Mouse (Mus musculus) limb, embryonic 15.5 days (tissue): ENCODE results near the gene Rbfox1. TPM values are rescaled to one million over a fixed set of nuclear protein-coding genes. Genes with fewer than 3 reads are reported as not detected.
A peak's percentile ranks its signal among the peaks of the same experiment; 100 is the strongest.

Experiments
- ATAC-seq: fragments of 200-750 bp; cut with Nextera tagmentation; 2 replicates; pipeline ENCODE4 v1.8.0; 2017; ENCODE audit warnings: low read depth, moderate TSS enrichment; ENCODE audit not compliant: insufficient number of reproducible peaks, low FRiP score, low TSS enrichment
- H3K27ac ChIP-seq: fragments of 300-500 bp; sonication (generic); 2 replicates; pipeline ENCODE4 v1.5.1; 2015; ENCODE audit warnings: moderate library complexity, mild to moderate bottlenecking, inconsistent platforms
- H3K27me3 ChIP-seq: fragments of 300-500 bp; sonication (generic); 2 replicates; pipeline ENCODE4 v1.6.1; 2015; ENCODE audit warnings: inconsistent platforms
- H3K36me3 ChIP-seq: fragments of 300-500 bp; sonication (generic); 2 replicates; pipeline ENCODE4 v1.6.1; 2015; ENCODE audit warnings: inconsistent platforms
- H3K4me1 ChIP-seq: fragments of 300-500 bp; sonication (generic); 2 replicates; pipeline ENCODE4 v1.6.1; 2015; ENCODE audit warnings: inconsistent platforms
- H3K4me2 ChIP-seq: fragments of 300-500 bp; sonication (generic); 2 replicates; pipeline ENCODE4 v1.6.1; 2015; ENCODE audit warnings: mild to moderate bottlenecking, inconsistent platforms
- H3K4me3 ChIP-seq: fragments of 300-500 bp; sonication (generic); 2 replicates; pipeline ENCODE4 v1.5.1; 2015; ENCODE audit warnings: mild to moderate bottlenecking, inconsistent platforms
- H3K9ac ChIP-seq: fragments of 300-500 bp; sonication (generic); 2 replicates; pipeline ENCODE4 v1.6.1; 2015; ENCODE audit warnings: inconsistent platforms
- H3K9me3 ChIP-seq: fragments of 300-500 bp; sonication (generic); 2 replicates; pipeline ENCODE4 v1.6.1; 2016; ENCODE audit warnings: inconsistent platforms
- WGBS: fragments of 180-500 bp; shearing (Covaris S2); methylation state at CpG from one replicate; pipeline ENCODE4 v1.1.7; 2015; 5-methylcytosine and 5-hydroxymethylcytosine counted together
- polyA plus RNA-seq: library from polyadenylated mRNA; unstranded; fragments of >200 nt; fragmentation: Nextera tagmentation; extraction: Ambion mirVana; gene quantifications from 2 replicates; pipeline ENCODE4 v1.2.1, GENCODE M21; 2015

Gene Rbfox1
- polyA plus RNA-seq, 1 experiment from 2014 or later, result 4.0 TPM

DNA sequence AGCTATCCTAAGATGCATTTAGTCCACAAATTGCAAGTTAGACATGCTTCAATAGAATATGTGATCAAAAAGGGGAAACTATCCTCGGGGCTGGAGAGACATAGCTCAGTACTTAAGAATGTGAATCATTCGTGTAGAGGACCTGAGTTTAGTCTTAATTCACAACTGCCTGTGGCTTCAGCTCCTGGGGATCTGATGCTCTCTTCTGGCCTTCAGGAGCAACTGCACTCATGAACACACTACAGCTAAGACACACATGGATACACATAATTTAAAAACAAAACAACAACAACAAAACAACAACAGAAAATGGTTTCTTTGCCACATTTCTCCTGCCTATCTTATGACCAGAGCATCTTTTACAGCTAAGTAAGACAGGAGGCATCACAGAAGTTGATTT lies 448.1 kb downstream of the Rbfox1 start:
- Histone ChIP-seq H3K27me3 (no peaks in the 10 kb centered on the region), H3K4me3 (no peak overlapping the region), H3K9me3 (no peaks in the 10 kb centered on the region), H3K4me1 (no peaks in the 10 kb centered on the region), H3K36me3 (no peaks in the 10 kb centered on the region), H3K27ac (no peak overlapping the region), H3K4me2 (no peak overlapping the region), H3K9ac (no peak overlapping the region)
- ATAC-seq, result no peak
- 71% methylated on average over 2 of the region's 2 CpGs for WGBS

- no peaks in the 10 kb centered on the region for H3K36me3 ChIP-seq
- WGBS, result 34% methylated on average over 9 of the region's 9 CpGs
- ATAC-seq, result no peak
- no peak overlapping the region for H3K9ac ChIP-seq
- H3K9me3 ChIP-seq, result no peaks in the 10 kb centered on the region
- H3K27me3 ChIP-seq, result peaks cover 41% of the 10 kb centered on the region
- H3K4me1 ChIP-seq, result peaks cover 10% of the 10 kb centered on the region
- no peak overlapping the region for H3K27ac ChIP-seq
- no peak overlapping the region for H3K4me2 ChIP-seq
- H3K4me3 ChIP-seq, result no peak overlapping the region
Measured at GRCm38 (mm10) chr16:6348103-6348502, 462.9 kb downstream of the Rbfox1 start.

- H3K27ac ChIP-seq, result no peak overlapping the region
- peaks cover 10% of the 10 kb centered on the region for H3K4me1 ChIP-seq
- peak overlapping the region; percentile 29 for H3K4me3 ChIP-seq
- peaks cover 41% of the 10 kb centered on the region for H3K27me3 ChIP-seq
- H3K9me3 ChIP-seq, result no peaks in the 10 kb centered on the region
- 2% methylated on average over 41 of the region's 41 CpGs for WGBS
- no peak for ATAC-seq
- H3K4me2 ChIP-seq, result peak overlapping the region; percentile 48
- no peak overlapping the region for H3K9ac ChIP-seq
- no peaks in the 10 kb centered on the region for H3K36me3 ChIP-seq
Measured at GRCm38 (mm10) chr16:6348581-6349241, 463.6 kb downstream of the Rbfox1 start.

GRCm38 (mm10) chr16:6349381-6349780 lies 464.2 kb downstream of the Rbfox1 start:
- 35% methylated on average over 16 of the region's 16 CpGs for WGBS
- H3K9ac ChIP-seq, result no peak overlapping the region

GRCm38 (mm10) chr16:6350256-6350655 lies 465.1 kb downstream of the Rbfox1 start:
- Histone ChIP-seq H3K9me3 (no peaks in the 10 kb centered on the region), H3K27me3 (peaks cover 41% of the 10 kb centered on the region), H3K27ac (no peak overlapping the region), H3K4me2 (no peak overlapping the region), H3K4me3 (no peak overlapping the region), H3K36me3 (no peaks in the 10 kb centered on the region), H3K9ac (no peak overlapping the region), H3K4me1 (peaks cover 10% of the 10 kb centered on the region)
- no peak for ATAC-seq
- WGBS, result 81% methylated on average over 11 of the region's 11 CpGs

More at GRCm38 (mm10) chr16:6349381-6349780, 464.2 kb downstream of the Rbfox1 start:
- ATAC-seq, result no peak
- no peak overlapping the region for H3K4me2 ChIP-seq
- no peaks in the 10 kb centered on the region for H3K36me3 ChIP-seq
- 0 out of 2 replicates have a peak overlapping the region, but pooled peaks have one; percentile 29 for H3K4me3 ChIP-seq
- H3K27me3 ChIP-seq, result peaks cover 41% of the 10 kb centered on the region
- no peaks in the 10 kb centered on the region for H3K9me3 ChIP-seq
- H3K4me1 ChIP-seq, result peaks cover 10% of the 10 kb centered on the region
- no peak overlapping the region for H3K27ac ChIP-seq

- no peak for ATAC-seq
- WGBS, result 80% methylated on average over 5 of the region's 5 CpGs
Measured at GRCm38 (mm10) chr16:6353191-6353590, 468.0 kb downstream of the Rbfox1 start.

GRCm38 (mm10) chr16:6356931-6357330 lies 471.8 kb downstream of the Rbfox1 start:
- Histone ChIP-seq H3K4me1 (no peaks in the 10 kb centered on the region), H3K36me3 (no peaks in the 10 kb centered on the region), H3K27me3 (no peaks in the 10 kb centered on the region), H3K9me3 (no peaks in the 10 kb centered on the region), H3K4me3 (no peak overlapping the region), H3K4me2 (no peak overlapping the region), H3K9ac (no peak overlapping the region), H3K27ac (no peak overlapping the region)
- 72% methylated on average over 3 of the region's 3 CpGs for WGBS
- ATAC-seq, result no peak

More at GRCm38 (mm10) chr16:6353191-6353590, 468.0 kb downstream of the Rbfox1 start:
- Histone ChIP-seq H3K27me3 (peaks cover 29% of the 10 kb centered on the region), H3K4me2 (no peak overlapping the region), H3K36me3 (no peaks in the 10 kb centered on the region), H3K4me1 (peaks cover 10% of the 10 kb centered on the region), H3K9ac (no peak overlapping the region), H3K9me3 (no peaks in the 10 kb centered on the region), H3K4me3 (no peak overlapping the region), H3K27ac (no peak overlapping the region)

DNA sequence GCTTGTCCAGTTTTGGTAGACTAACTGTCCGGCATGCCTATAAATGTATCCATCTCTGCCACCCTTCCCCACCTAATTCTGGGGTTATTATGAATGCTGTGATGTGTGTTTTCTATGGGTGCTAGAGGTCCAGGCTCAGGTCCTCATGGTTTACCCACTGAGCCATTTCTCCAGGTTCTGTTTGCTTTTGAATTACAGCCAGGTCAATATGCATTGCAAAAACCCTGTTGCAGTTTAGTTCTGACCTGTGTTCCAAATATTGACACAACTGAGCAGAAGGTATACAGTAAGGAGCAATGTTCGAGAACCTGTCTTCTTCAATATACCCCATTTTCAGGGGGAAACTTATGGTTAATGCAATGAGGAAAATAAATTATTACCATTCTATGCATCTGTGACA lies 480.6 kb downstream of the Rbfox1 start:
- Histone ChIP-seq H3K9ac (no peak overlapping the region), H3K9me3 (no peaks in the 10 kb centered on the region), H3K4me3 (no peak overlapping the region), H3K27me3 (no peaks in the 10 kb centered on the region), H3K27ac (no peak overlapping the region), H3K36me3 (no peaks in the 10 kb centered on the region), H3K4me2 (no peak overlapping the region), H3K4me1 (no peaks in the 10 kb centered on the region)
- ATAC-seq, result no peak
- 86% methylated on average over 2 of the region's 2 CpGs for WGBS

- Histone ChIP-seq H3K4me3 (no peak overlapping the region), H3K9ac (no peak overlapping the region), H3K4me1 (no peaks in the 10 kb centered on the region), H3K27me3 (no peaks in the 10 kb centered on the region), H3K9me3 (no peaks in the 10 kb centered on the region), H3K36me3 (no peaks in the 10 kb centered on the region), H3K27ac (no peak overlapping the region), H3K4me2 (no peak overlapping the region)
- no peak for ATAC-seq
- WGBS, result 65% methylated on average over 6 of the region's 6 CpGs
Measured at GRCm38 (mm10) chr16:6366649-6367048, 481.5 kb downstream of the Rbfox1 start.

DNA sequence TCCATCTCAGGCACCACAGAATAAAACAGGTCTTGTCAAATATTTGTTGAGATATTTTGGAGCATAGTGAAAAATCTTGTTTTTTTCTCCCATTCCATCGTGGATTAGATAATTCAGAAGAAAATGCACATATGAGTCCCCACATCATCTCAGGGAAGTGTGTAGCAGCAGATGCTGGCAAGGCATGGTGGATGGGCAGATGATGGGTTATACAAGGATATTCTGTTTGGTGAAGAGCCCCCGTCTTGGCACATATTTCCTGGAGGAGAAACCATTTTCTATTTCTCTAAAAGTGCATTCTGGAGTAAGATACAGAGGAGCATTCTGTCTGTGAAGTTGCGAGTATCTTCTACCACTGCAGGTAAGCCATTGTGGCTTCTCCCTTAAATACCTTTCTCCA lies 495.8 kb downstream of the Rbfox1 start:
- H3K9me3 ChIP-seq, result no peaks in the 10 kb centered on the region
- no peak overlapping the region for H3K9ac ChIP-seq
- no peak overlapping the region for H3K4me3 ChIP-seq
- H3K4me1 ChIP-seq, result no peaks in the 10 kb centered on the region
- no peak overlapping the region for H3K4me2 ChIP-seq
- no peak overlapping the region for H3K27ac ChIP-seq
- H3K36me3 ChIP-seq, result no peaks in the 10 kb centered on the region
- no peak for ATAC-seq
- 79% methylated on average over 3 of the region's 3 CpGs for WGBS
- H3K27me3 ChIP-seq, result no peaks in the 10 kb centered on the region

GRCm38 (mm10) chr16:6381572-6381971 lies 496.4 kb downstream of the Rbfox1 start:
- Histone ChIP-seq H3K4me2 (no peak overlapping the region), H3K4me1 (no peaks in the 10 kb centered on the region), H3K27me3 (no peaks in the 10 kb centered on the region), H3K4me3 (no peak overlapping the region), H3K9ac (no peak overlapping the region), H3K27ac (no peak overlapping the region), H3K36me3 (no peaks in the 10 kb centered on the region), H3K9me3 (no peaks in the 10 kb centered on the region)
- ATAC-seq, result no peak
- 37% methylated on average over 2 of the region's 2 CpGs for WGBS

DNA sequence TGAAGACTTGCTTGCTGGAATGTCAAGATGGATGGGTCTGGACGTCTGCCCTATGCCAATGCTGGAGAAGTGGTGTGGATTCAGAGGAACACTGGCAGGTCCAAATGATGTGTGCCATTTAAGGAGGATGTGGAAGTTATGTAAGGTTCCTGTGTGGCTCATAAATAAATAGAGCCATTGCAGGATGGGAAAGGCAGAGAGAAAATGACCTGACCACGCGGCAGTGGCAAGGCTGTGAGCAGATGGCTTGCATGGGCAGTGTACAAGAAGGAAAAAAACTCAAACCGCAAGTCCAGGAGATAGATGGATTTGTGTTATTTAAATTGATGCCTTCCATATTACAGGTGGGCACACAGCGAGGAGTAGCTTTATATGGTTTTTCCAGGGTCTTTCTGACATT lies 497.6 kb downstream of the Rbfox1 start:
- no peaks in the 10 kb centered on the region for H3K27me3 ChIP-seq
- no peaks in the 10 kb centered on the region for H3K36me3 ChIP-seq
- no peak for ATAC-seq
- H3K9me3 ChIP-seq, result no peaks in the 10 kb centered on the region
- WGBS, result 82% methylated on average over 5 of the region's 5 CpGs
- no peak overlapping the region for H3K27ac ChIP-seq
- H3K4me3 ChIP-seq, result no peak overlapping the region
- no peak overlapping the region for H3K4me2 ChIP-seq
- no peak overlapping the region for H3K9ac ChIP-seq
- H3K4me1 ChIP-seq, result no peaks in the 10 kb centered on the region
